Mouse (Mus musculus): ENCODE data around the gene Ank. TPM values are rescaled to one million over a fixed set of nuclear protein-coding genes. Genes with fewer than 3 reads are reported as not detected.

Gene Ank
- polyA plus RNA-seq, 1 experiment, result 3.7 TPM

GRCm38 (mm10) chr15:27551117-27552114 lies 84.9 kb downstream of the Ank start:
- Histone ChIP-seq H3K4me3 (replicated peaks) (no peak overlapping the region), H3K9me3 (ENCODE audit: control insufficient read depth, low read length) (no peaks in the 10 kb centered on the region), H3K27me3 (ENCODE audit: control insufficient read depth) (no peaks in the 10 kb centered on the region), H3K36me3 (ENCODE audit: control insufficient read depth) (peaks cover 87% of the 10 kb centered on the region), H3K4me1 (ENCODE audit: control insufficient read depth) (peaks cover 16% of the 10 kb centered on the region)
- TF ChIP-seq GATA1 (IDR thresholded peaks at IDR 0.05; ENCODE audit: low read length) (no peak), TAL1 (IDR thresholded peaks at IDR 0.05; ENCODE audit: low read length) (no peak)

GRCm38 (mm10) chr15:27552129-27552700 lies 85.7 kb downstream of the Ank start:
- TF ChIP-seq TAL1 (IDR thresholded peaks at IDR 0.05; ENCODE audit: low read length) (no peak), GATA1 (IDR thresholded peaks at IDR 0.05; ENCODE audit: low read length) (no peak)
- H3K4me1 ChIP-seq (ENCODE audit: control insufficient read depth), result peaks cover 14% of the 10 kb centered on the region
- no peaks in the 10 kb centered on the region for H3K27me3 ChIP-seq (ENCODE audit: control insufficient read depth)
- H3K36me3 ChIP-seq (ENCODE audit: control insufficient read depth), result peaks cover 88% of the 10 kb centered on the region
- H3K9me3 ChIP-seq (ENCODE audit: control insufficient read depth, low read length), result no peaks in the 10 kb centered on the region
- H3K4me3 ChIP-seq (replicated peaks), result no peak overlapping the region

GRCm38 (mm10) chr15:27553554-27553953 lies 87.1 kb downstream of the Ank start:
- no peaks in the 10 kb centered on the region for H3K27me3 ChIP-seq (ENCODE audit: control insufficient read depth)
- H3K4me3 ChIP-seq (replicated peaks), result no peak overlapping the region
- peaks cover 11% of the 10 kb centered on the region for H3K4me1 ChIP-seq (ENCODE audit: control insufficient read depth)
- TF ChIP-seq GATA1 (IDR thresholded peaks at IDR 0.05; ENCODE audit: low read length) (no peak), TAL1 (IDR thresholded peaks at IDR 0.05; ENCODE audit: low read length) (no peak)
- H3K36me3 ChIP-seq (ENCODE audit: control insufficient read depth), result peaks cover 89% of the 10 kb centered on the region
- H3K9me3 ChIP-seq (ENCODE audit: control insufficient read depth, low read length), result no peaks in the 10 kb centered on the region

- no peaks in the 10 kb centered on the region for H3K4me1 ChIP-seq (ENCODE audit: control insufficient read depth)
- peaks cover 91% of the 10 kb centered on the region for H3K36me3 ChIP-seq (ENCODE audit: control insufficient read depth)
Observed at GRCm38 (mm10) chr15:27558456-27559147, 92.1 kb downstream of the Ank start.

GRCm38 (mm10) chr15:27560315-27560714 lies 93.8 kb downstream of the Ank start:
- Histone ChIP-seq H3K36me3 (ENCODE audit: control insufficient read depth) (peaks cover 94% of the 10 kb centered on the region), H3K4me3 (replicated peaks) (no peak overlapping the region), H3K4me1 (ENCODE audit: control insufficient read depth) (no peaks in the 10 kb centered on the region), H3K9me3 (ENCODE audit: control insufficient read depth, low read length) (no peaks in the 10 kb centered on the region), H3K27me3 (ENCODE audit: control insufficient read depth) (no peaks in the 10 kb centered on the region)
- TF ChIP-seq GATA1 (IDR thresholded peaks at IDR 0.05; ENCODE audit: low read length) (no peak), TAL1 (IDR thresholded peaks at IDR 0.05; ENCODE audit: low read length) (no peak)

More at GRCm38 (mm10) chr15:27558456-27559147, 92.1 kb downstream of the Ank start:
- Histone ChIP-seq H3K27me3 (ENCODE audit: control insufficient read depth) (no peaks in the 10 kb centered on the region), H3K4me3 (replicated peaks) (no peak overlapping the region), H3K9me3 (ENCODE audit: control insufficient read depth, low read length) (no peaks in the 10 kb centered on the region)
- no peak for TF ChIP-seq GATA1 (IDR thresholded peaks at IDR 0.05; ENCODE audit: low read length)
- no peak for TF ChIP-seq TAL1 (IDR thresholded peaks at IDR 0.05; ENCODE audit: low read length)

- no peak for TF ChIP-seq GATA1 (IDR thresholded peaks at IDR 0.05; ENCODE audit: low read length)
- TF ChIP-seq TAL1 (IDR thresholded peaks at IDR 0.05; ENCODE audit: low read length), result no peak
- Histone ChIP-seq H3K9me3 (ENCODE audit: control insufficient read depth, low read length) (no peaks in the 10 kb centered on the region), H3K36me3 (ENCODE audit: control insufficient read depth) (peaks cover 95% of the 10 kb centered on the region), H3K4me3 (replicated peaks) (no peak overlapping the region), H3K27me3 (ENCODE audit: control insufficient read depth) (no peaks in the 10 kb centered on the region), H3K4me1 (ENCODE audit: control insufficient read depth) (no peaks in the 10 kb centered on the region)
Observed at GRCm38 (mm10) chr15:27564106-27565100, 97.9 kb downstream of the Ank start.

- no peaks in the 10 kb centered on the region for H3K4me1 ChIP-seq (ENCODE audit: control insufficient read depth)
Observed at GRCm38 (mm10) chr15:27565626-27566185, 99.2 kb downstream of the Ank start.

GRCm38 (mm10) chr15:27567356-27567755 lies 100.9 kb downstream of the Ank start:
- H3K36me3 ChIP-seq (ENCODE audit: control insufficient read depth), result peaks cover 95% of the 10 kb centered on the region

More at GRCm38 (mm10) chr15:27565626-27566185, 99.2 kb downstream of the Ank start:
- Histone ChIP-seq H3K27me3 (ENCODE audit: control insufficient read depth) (no peaks in the 10 kb centered on the region), H3K9me3 (ENCODE audit: control insufficient read depth, low read length) (no peaks in the 10 kb centered on the region), H3K4me3 (replicated peaks) (no peak overlapping the region), H3K36me3 (ENCODE audit: control insufficient read depth) (peaks cover 95% of the 10 kb centered on the region)
- TF ChIP-seq GATA1 (IDR thresholded peaks at IDR 0.05; ENCODE audit: low read length), result no peak
- TF ChIP-seq TAL1 (IDR thresholded peaks at IDR 0.05; ENCODE audit: low read length), result no peak

More at GRCm38 (mm10) chr15:27567356-27567755, 100.9 kb downstream of the Ank start:
- TF ChIP-seq TAL1 (IDR thresholded peaks at IDR 0.05; ENCODE audit: low read length) (no peak), GATA1 (IDR thresholded peaks at IDR 0.05; ENCODE audit: low read length) (no peak)
- no peak overlapping the region for H3K4me3 ChIP-seq (replicated peaks)
- H3K9me3 ChIP-seq (ENCODE audit: control insufficient read depth, low read length), result no peaks in the 10 kb centered on the region
- no peaks in the 10 kb centered on the region for H3K4me1 ChIP-seq (ENCODE audit: control insufficient read depth)
- no peaks in the 10 kb centered on the region for H3K27me3 ChIP-seq (ENCODE audit: control insufficient read depth)

All from erythroblast, embryonic 14.5 days (primary cell).